Mouse (Mus musculus): Measurements from ENCODE around the gene Enthd1. TPM values are rescaled to one million over a fixed set of nuclear protein-coding genes. Genes with fewer than 3 reads are reported as not detected.
A peak's percentile ranks its signal among the peaks of the same experiment; 100 is the strongest.
"Not testable (repeated sequence)": the region's sequence is repeated elsewhere in the genome, so short reads cannot be mapped to it uniquely, and the experiment has no call there.

The Enthd1 gene
- polyA plus RNA-seq, 1 experiment from 2014 or later: not detected

GRCm38 (mm10) chr15:80592737-80593136 is 27.8 kb upstream of the Enthd1 start:
- H3K27ac ChIP-seq: no peak overlapping the region
- ATAC-seq: no peak
- peaks cover 7% of the 10 kb centered on the region for H3K4me1 ChIP-seq
- no peak overlapping the region for H3K4me3 ChIP-seq
- H3K4me2 ChIP-seq: no peak overlapping the region
- no peak overlapping the region for H3K9ac ChIP-seq
- no peaks in the 10 kb centered on the region for H3K36me3 ChIP-seq (ENCODE audit: poor library complexity, severe bottlenecking)
- 86% methylated on average over 6 of the region's 6 CpGs for WGBS
- no peaks in the 10 kb centered on the region for H3K27me3 ChIP-seq
- H3K9me3 ChIP-seq (replicated peaks): no peaks in the 10 kb centered on the region

- no peak overlapping the region for H3K9ac ChIP-seq
- H3K4me1 ChIP-seq: peaks cover 8% of the 10 kb centered on the region
- no peaks in the 10 kb centered on the region for H3K9me3 ChIP-seq (replicated peaks)
These were observed 25.7 kb upstream of the Enthd1 start for GRCm38 (mm10) chr15:80590641-80591040.

GRCm38 (mm10) chr15:80586296-80586695 is 21.3 kb upstream of the Enthd1 start:
- ATAC-seq: no peak
- Histone ChIP-seq H3K9me3 (replicated peaks) (no peaks in the 10 kb centered on the region), H3K36me3 (ENCODE audit: poor library complexity, severe bottlenecking) (no peaks in the 10 kb centered on the region), H3K4me2 (no peak overlapping the region), H3K4me1 (peaks cover 8% of the 10 kb centered on the region), H3K4me3 (no peak overlapping the region), H3K9ac (no peak overlapping the region), H3K27me3 (no peaks in the 10 kb centered on the region), H3K27ac (no peak overlapping the region)
- WGBS: 8% methylated on average over 4 of the region's 4 CpGs

More at GRCm38 (mm10) chr15:80590641-80591040, 25.7 kb upstream of the Enthd1 start:
- no peak overlapping the region for H3K4me3 ChIP-seq
- no peak overlapping the region for H3K4me2 ChIP-seq
- ATAC-seq: no peak
- WGBS: 96% methylated on average over 5 of the region's 5 CpGs
- H3K36me3 ChIP-seq (ENCODE audit: poor library complexity, severe bottlenecking): no peaks in the 10 kb centered on the region
- H3K27ac ChIP-seq: no peak overlapping the region
- H3K27me3 ChIP-seq: no peaks in the 10 kb centered on the region

- Histone ChIP-seq H3K9me3 (replicated peaks) (no peaks in the 10 kb centered on the region), H3K4me1 (peaks cover 9% of the 10 kb centered on the region), H3K36me3 (ENCODE audit: poor library complexity, severe bottlenecking) (no peaks in the 10 kb centered on the region), H3K27ac (no peak overlapping the region), H3K27me3 (no peaks in the 10 kb centered on the region), H3K4me3 (no peak overlapping the region), H3K9ac (no peak overlapping the region), H3K4me2 (no peak overlapping the region)
- no peak for ATAC-seq
- WGBS: 83% methylated on average over 19 of the region's 20 CpGs
These were observed 17.9 kb upstream of the Enthd1 start for GRCm38 (mm10) chr15:80582581-80583495.

GRCm38 (mm10) chr15:80580585-80580984 is 15.6 kb upstream of the Enthd1 start:
- not testable (repeated sequence) for H3K9ac ChIP-seq; ATAC-seq; H3K36me3 ChIP-seq (ENCODE audit: poor library complexity, severe bottlenecking); H3K9me3 ChIP-seq (replicated peaks); H3K4me2 ChIP-seq; H3K4me3 ChIP-seq; H3K27me3 ChIP-seq; H3K27ac ChIP-seq
- H3K4me1 ChIP-seq: peaks cover 20% of the 10 kb centered on the region
- 81% methylated on average over 1 of the region's 1 CpGs for WGBS

GRCm38 (mm10) chr15:80579121-80579520 is 14.2 kb upstream of the Enthd1 start:
- no peak overlapping the region for H3K9ac ChIP-seq
- WGBS: 77% methylated on average over 3 of the region's 3 CpGs
- no peak overlapping the region for H3K27ac ChIP-seq
- H3K4me3 ChIP-seq: no peak overlapping the region
- peaks cover 6% of the 10 kb centered on the region; the same call in 1 of the 2 replicates for H3K27me3 ChIP-seq
- H3K9me3 ChIP-seq (replicated peaks): no peaks in the 10 kb centered on the region
- H3K36me3 ChIP-seq (ENCODE audit: poor library complexity, severe bottlenecking): no peaks in the 10 kb centered on the region
- ATAC-seq: no peak
- peaks cover 20% of the 10 kb centered on the region for H3K4me1 ChIP-seq
- no peak overlapping the region for H3K4me2 ChIP-seq

GRCm38 (mm10) chr15:80577166-80577960 is 12.4 kb upstream of the Enthd1 start:
- Histone ChIP-seq H3K36me3 (ENCODE audit: poor library complexity, severe bottlenecking) (no peaks in the 10 kb centered on the region), H3K4me2 (peak overlapping the region; percentile 47), H3K27me3 (peaks cover 6% of the 10 kb centered on the region; the same call in 1 of the 2 replicates), H3K9ac (no peak overlapping the region), H3K4me3 (0 out of 2 replicates have a peak overlapping the region, but pooled peaks have one; percentile 1), H3K9me3 (replicated peaks) (no peaks in the 10 kb centered on the region), H3K4me1 (peaks cover 20% of the 10 kb centered on the region), H3K27ac (no peak overlapping the region)
- WGBS: 3% methylated on average over 22 of the region's 22 CpGs
- no peak for ATAC-seq

- H3K36me3 ChIP-seq (ENCODE audit: poor library complexity, severe bottlenecking): no peaks in the 10 kb centered on the region
- H3K27me3 ChIP-seq: peaks cover 6% of the 10 kb centered on the region; the same call in 1 of the 2 replicates
- H3K4me3 ChIP-seq: no peak overlapping the region
- H3K4me1 ChIP-seq: peaks cover 20% of the 10 kb centered on the region
- H3K9me3 ChIP-seq (replicated peaks): no peaks in the 10 kb centered on the region
- H3K27ac ChIP-seq: no peak overlapping the region
- WGBS: 86% methylated on average over 10 of the region's 11 CpGs
- no peak overlapping the region for H3K9ac ChIP-seq
- no peak overlapping the region for H3K4me2 ChIP-seq
- ATAC-seq: no peak
These were observed 11.5 kb upstream of the Enthd1 start for GRCm38 (mm10) chr15:80576415-80576994.

- Histone ChIP-seq H3K27me3 (peaks cover 6% of the 10 kb centered on the region; the same call in 1 of the 2 replicates), H3K27ac (no peak overlapping the region), H3K9me3 (replicated peaks) (no peaks in the 10 kb centered on the region), H3K9ac (no peak overlapping the region), H3K4me1 (peaks cover 20% of the 10 kb centered on the region), H3K4me3 (no peak overlapping the region), H3K4me2 (no peak overlapping the region), H3K36me3 (ENCODE audit: poor library complexity, severe bottlenecking) (no peaks in the 10 kb centered on the region)
- 91% methylated on average over 13 of the region's 13 CpGs for WGBS
- no peak for ATAC-seq
These were observed 10.9 kb upstream of the Enthd1 start for GRCm38 (mm10) chr15:80575817-80576370.

- no peak overlapping the region for H3K4me3 ChIP-seq
- H3K9me3 ChIP-seq (replicated peaks): no peaks in the 10 kb centered on the region
- ATAC-seq: no peak
- H3K4me2 ChIP-seq: no peak overlapping the region
- no peaks in the 10 kb centered on the region for H3K36me3 ChIP-seq (ENCODE audit: poor library complexity, severe bottlenecking)
- peaks cover 20% of the 10 kb centered on the region for H3K4me1 ChIP-seq
- no peak overlapping the region for H3K9ac ChIP-seq
- WGBS: 91% methylated on average over 17 of the region's 17 CpGs
- H3K27me3 ChIP-seq: peaks cover 6% of the 10 kb centered on the region; the same call in 1 of the 2 replicates
- no peak overlapping the region for H3K27ac ChIP-seq
These were observed 9.5 kb upstream of the Enthd1 start for GRCm38 (mm10) chr15:80574211-80575040.

Data from forebrain, embryonic 13.5 days (tissue).